Mouse (Mus musculus): ENCODE results near the gene Axin2.
A peak's percentile ranks its signal among the peaks of the same experiment; 100 is the strongest.

Axin2 gene

GRCm38 (mm10) chr11:108983409-108984064 lies 63.4 kb downstream of the Axin2 start:
- DNase-seq: no peak

DNA sequence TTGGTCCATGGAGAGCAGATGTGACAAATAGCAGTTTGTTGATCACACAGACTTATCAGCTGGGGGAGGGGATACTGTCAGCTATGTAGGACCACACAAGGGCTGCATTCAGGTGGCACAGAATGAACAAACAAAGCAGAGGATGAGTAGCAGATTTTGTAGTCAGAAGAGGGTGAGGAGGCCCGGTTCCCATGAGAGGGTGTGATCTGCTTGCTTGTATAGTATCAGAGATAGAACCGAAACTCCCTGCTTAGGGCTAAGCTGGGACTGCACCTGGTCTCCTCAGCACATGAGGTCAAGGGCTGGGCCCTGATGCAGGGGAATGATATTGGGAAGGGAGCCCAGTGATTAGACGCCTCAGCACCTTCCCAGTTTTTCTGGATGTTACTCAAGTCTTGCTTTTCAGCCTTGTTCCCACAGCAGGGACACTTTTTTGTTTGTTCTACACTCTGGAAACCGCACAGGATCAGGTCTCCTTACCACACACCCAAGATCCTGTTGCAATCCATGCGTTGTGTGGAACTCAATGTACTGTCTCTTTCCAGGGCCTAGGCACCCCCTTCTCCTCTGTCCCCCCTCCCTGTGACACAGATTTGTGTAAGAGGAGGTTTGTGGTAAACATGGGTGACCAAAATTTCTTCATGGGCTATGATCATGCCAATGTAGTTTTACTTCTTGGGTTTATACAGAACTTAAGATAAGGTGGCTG lies 64.7 kb downstream of the Axin2 start:
- DNase-seq: no peak

DNA sequence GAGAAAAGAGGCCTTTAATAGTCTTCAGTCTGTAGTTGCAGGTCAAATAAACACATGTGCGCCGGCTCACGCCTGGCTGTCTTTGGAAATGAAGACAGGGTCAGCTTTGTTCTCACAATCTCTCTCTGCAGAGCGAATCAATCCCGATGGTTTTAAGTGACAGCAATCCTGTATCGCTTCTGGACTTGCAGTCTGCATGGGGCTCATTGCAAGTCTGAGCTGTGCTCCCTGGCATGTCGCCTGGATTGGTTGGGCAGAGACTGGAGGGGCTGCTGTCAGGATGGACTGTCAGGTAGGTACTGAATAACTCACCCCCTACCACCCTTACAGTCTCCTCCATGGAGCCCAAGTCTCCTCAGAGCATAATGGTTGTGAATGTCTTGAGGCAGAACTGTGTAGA lies 65.7 kb downstream of the Axin2 start:
- no peak for DNase-seq

GRCm38 (mm10) chr11:108987226-108987625 lies 67.1 kb downstream of the Axin2 start:
- no peak for DNase-seq

DNA sequence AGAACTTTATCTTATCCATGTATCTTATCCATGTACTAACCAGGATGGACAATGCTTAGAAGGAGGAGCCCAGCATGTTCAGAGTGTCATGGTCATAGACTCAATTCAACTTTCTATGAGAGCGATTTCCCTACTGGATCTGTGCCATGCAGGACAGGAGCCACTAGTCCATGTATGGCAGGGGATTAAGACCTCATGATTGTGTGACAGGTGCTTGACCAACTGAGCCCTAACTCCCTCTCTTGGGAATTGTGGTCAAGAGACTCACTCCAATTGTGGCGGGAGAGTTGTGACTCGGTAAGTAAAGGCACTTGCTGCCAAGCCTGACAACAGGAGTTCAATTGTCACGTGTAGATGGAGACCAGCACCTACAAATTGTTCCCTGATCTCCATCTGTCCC lies 67.6 kb downstream of the Axin2 start:
- DNase-seq: no peak

- no peak for DNase-seq
These were observed 68.1 kb downstream of the Axin2 start for GRCm38 (mm10) chr11:108988258-108988657.

DNA sequence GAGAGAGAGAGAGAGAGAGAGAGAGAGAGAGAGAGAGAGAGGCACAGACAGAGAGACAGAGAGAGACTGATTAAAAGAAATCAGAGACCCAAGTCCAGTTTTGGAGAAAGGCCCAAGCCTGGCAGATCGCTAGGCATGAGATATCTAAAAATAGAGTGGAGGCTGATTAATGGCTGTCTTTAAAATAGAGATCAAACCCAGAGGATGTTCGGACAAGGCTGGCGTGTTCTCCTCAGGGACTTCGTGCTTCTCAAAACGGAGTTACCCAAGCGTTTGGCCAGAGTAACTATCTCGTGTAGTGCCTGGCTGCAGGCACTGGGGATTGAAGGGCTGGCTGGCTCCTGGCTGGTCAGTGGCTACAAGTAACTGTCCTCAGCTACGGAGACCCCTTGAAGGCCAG lies 69.8 kb downstream of the Axin2 start:
- no peak for DNase-seq

- no peak for DNase-seq
These were observed 73.3 kb downstream of the Axin2 start for GRCm38 (mm10) chr11:108993414-108993813.

GRCm38 (mm10) chr11:108995196-108995989 lies 75.2 kb downstream of the Axin2 start:
- DNase-seq: no peak

DNA sequence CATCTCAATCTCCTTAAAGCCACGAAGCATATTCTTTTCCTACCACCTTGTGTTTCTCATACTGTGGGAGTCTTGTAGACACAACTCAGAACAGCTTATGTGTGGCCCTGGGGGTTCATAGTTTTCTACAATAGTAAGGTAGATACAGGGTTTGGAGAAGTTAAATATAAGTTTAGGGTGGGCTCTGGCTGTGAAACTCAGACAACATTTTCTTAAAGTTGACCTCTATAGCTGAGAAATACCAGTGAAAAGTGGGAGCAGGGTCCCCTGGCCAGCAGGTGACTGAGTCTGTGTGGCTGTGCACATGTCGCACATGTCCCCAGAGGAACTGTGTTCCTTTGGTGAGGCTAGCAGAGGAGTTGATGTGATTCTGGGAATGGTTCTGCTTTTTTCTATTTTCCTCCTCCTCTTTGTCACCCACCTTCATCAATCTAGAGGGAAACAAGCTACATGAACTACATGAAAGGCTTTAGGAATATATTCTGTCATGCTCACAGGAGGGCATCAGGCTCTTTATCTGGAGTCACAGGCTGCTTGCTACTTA lies 75.9 kb downstream of the Axin2 start:
- no peak for DNase-seq

GRCm38 (mm10) chr11:108997816-108998215 lies 77.7 kb downstream of the Axin2 start:
- DNase-seq: peak; percentile 4 to 7

All from kidney, adult 8-10 months (tissue).